Mouse (Mus musculus) cerebellum, postnatal 25 days (tissue): ENCODE measurements around the gene Mrps35.

Source experiments
- DNase-seq, 2 experiments: peaks; one replicate each; pipeline ENCODE4 v3.0.0; 2021; ENCODE audit warnings: mixed read lengths in 2 of 2

The Mrps35 gene

GRCm38 (mm10) chr6:147042291-147043290, at the start of gene Mrps35:
Gene Mrps35 (plus strand): TSS chr6:147042764.
- peak; percentile 95 to 97 for DNase-seq

- peak; percentile 35 to 72 for DNase-seq
These were observed 48.3 kb upstream of the Mrps35 start for GRCm38 (mm10) chr6:146994236-146994635.

DNA sequence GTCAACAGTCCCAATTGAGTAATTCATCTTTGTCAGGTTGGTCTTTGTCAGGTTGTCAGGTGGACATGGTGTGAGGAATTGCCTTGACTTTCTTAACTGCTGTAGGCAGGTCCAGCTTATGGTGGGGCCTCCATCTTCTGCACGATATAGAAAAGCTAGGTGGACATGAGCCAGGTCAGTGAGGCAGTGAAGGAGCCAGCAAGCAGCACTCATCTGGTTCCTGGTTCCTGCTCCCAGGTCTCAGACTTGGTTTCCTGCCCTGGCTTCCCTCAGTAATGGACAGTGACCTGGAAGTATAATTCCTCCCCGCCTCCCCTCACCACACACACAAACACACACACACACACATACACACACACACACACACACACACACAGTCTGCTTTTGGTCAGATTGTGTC, 47.2 kb upstream of the Mrps35 start:
- no peak for DNase-seq

GRCm38 (mm10) chr6:146995878-146996277, 46.7 kb upstream of the Mrps35 start:
- DNase-seq = no peak

- DNase-seq = no peak
These were observed 45.6 kb upstream of the Mrps35 start for GRCm38 (mm10) chr6:146997006-146997405.

- no peak for DNase-seq
These were observed 43.9 kb upstream of the Mrps35 start for GRCm38 (mm10) chr6:146998710-146999109.

GRCm38 (mm10) chr6:146999302-146999701, 43.3 kb upstream of the Mrps35 start:
- DNase-seq = no peak

DNA sequence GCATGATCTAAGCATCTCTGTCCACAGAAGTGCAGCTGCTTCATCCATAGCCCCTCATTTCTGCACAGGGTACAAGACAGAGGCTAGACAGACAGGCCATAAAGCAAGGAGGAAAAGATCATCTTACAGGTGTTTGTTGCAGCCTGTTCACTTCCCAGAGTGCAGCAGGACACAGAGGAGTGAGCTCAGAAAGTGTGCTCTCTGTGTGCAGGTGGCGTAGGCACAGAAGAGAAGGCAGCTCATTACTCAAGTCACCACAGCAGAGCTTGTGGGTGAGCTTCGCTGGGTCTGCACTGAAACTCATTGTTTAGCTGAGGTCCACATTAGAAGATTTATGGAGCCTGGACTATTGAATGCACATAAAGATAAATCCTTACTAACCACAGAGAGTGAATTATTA, 42.8 kb upstream of the Mrps35 start:
- no peak for DNase-seq

DNA sequence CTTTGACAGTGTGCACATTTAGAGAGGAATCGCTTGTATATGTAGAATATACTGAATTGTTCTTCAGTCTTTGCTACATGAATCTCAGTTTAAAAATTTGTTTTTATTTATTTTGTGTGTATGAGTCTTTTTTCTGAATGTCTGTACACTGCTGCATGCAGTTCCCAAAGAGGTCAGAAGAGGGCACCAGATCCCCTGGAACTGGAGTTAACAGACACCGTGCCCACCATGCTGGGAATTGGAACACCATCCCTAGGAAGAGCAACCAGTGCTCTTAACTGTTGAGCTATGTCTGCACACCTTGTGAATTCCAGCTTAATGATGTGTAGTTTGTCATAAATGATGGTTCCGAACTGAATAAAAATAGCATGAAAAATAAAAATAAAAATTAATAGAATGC, 34.4 kb upstream of the Mrps35 start:
- peak; percentile 76 to 87 for DNase-seq

DNA sequence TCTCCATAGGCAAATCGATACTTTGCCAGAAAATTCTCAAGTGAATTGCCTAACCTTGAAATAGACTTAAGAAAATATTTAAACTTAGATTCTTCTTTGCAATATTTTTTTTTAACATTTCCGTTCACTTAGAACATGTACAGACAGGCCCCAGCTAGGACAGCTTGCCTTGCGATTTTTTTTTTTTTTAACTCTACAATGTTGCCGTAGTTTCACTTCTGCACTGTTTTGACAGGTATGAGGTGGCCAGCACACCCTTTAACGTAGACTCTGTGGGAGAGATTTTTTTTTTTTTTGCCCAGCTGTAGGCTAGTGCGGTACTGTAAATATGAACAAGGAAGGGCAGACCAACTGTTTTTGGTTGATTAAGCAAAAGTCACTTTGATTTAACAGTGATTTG, 32.2 kb upstream of the Mrps35 start:
- DNase-seq = no peak

DNA sequence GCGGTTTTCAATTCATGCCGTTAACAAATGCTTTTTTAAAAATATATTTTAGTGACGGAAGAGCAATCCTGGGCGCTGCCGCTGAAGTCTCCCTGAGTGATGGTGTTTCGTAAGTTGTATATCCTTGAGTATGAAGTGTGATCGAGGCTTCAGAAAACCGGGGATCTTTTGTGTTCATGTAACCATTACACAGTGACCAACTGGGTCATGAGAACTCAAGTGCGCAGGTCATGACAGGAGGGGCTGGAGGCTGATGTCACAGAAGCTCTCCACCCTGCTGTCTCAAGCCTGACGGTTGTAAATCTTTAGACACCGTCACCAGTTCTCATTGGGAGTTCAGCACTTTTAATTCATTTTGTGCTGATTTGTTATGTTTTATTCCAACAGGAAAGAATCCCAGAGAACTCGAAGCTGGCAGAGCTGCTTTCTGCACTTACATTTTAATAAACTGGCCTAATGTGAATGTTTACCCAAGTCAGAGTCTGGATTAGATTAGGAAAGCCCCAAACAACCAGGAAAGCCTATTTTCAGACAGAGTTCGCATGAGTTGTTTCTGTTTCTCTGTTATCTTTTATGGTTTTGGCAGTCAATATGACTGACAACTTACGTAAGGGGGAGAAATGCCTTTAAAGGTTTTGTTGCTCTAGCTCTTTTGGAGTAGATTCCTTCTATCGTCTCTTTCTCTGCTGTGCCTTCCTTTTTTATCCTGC, 31.6 kb upstream of the Mrps35 start:
- no peak for DNase-seq

GRCm38 (mm10) chr6:147011555-147011954, 31.0 kb upstream of the Mrps35 start:
- no peak for DNase-seq

- DNase-seq = no peak
These were observed 30.6 kb upstream of the Mrps35 start for GRCm38 (mm10) chr6:147011977-147012376.

DNA sequence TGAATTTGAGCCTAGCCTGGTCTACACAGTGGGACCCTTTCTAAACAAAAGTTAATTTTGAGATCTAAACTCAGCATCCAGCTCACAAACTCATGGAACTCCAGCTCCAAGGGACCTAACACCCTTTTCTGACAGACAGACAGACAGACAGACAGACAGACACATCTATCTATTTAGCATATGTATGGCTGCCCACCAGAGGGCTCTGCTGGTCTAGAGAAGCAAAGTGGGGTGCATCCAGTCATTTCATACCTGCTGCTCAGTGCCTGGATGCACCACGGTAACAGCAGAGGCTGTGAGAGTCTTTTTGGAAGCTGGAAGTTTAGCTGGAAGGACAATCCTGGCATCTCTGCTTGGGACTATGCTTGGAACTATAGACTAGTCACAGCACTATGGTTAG, 29.0 kb upstream of the Mrps35 start:
- DNase-seq = peak in 1 of 2 experiments; percentile 24

DNA sequence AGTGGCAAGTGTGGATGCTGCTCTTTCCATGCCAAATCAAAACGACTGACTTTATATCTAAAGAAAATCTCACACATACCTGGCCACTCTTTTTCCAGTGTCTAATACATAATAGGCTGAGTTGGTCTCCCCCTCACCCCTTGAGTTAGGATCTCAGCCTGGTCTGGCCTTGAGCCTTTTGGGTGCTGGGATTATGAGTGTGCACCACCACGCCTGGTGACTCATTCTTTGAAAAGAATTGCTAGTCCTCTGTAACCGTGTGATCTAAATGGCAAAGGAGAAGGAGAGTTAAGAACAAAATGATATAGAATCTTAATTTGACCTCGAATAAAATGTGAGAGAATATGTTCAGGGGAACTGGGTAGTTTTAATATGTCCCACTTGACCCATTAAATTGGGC, 24.7 kb upstream of the Mrps35 start:
- DNase-seq = no peak

GRCm38 (mm10) chr6:147018364-147018763, 24.2 kb upstream of the Mrps35 start:
- no peak for DNase-seq

DNA sequence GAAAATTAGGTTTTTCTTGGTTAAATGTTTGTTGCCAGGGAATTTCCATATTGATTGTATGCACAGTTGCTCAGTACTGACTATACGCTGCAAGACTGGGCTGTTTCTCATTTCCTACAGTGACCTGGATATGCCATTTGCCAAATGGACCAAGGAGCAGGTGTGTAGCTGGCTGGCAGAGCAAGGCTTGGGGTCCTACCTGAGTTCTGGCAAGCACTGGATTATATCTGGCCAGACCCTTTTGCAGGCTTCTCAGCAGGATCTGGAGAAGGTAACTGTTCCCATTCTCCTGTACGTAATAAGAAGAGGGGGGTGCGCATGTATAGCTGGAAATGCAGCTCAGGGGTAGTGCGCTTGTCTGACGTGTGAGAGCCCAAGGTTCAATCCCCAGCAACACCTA, 21.4 kb upstream of the Mrps35 start:
- DNase-seq = peak; percentile 41 to 43

DNA sequence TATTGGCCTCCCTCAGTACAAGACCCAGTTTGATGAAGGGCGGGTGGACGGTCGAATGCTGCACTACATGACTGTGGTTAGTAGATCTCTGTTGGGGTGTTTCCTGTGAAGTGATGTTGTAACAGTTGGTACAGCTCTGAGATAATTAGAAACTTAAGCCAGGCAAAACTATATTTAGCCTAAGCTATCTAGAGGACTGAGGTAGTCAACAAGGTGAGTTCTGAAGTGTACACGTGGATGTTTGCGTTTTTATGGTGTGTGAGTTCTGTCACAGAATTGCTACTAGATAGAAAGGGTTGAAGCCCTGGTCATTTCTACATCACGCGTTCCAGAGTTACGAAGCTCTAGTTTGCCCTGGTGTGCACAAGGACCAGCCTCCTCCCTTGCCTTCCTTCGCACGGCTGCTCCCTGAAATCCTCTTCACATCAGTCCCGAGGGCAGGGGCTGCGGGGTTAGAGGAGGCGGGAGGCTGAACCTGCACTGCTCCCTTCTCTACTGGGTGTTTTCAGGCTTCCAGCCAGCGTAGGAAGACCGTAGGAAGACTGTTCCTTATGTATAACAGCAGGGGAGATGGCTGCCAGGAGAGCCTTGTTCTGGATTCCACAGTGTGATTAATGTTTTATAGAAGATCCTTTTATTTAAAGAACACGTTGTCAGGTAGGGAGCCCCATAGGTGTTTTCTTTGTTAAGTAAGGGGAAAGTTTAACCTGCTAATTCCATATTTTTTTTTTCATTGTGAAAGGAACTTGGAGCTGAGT, 20.0 kb upstream of the Mrps35 start:
- DNase-seq = peak in 1 of 2 experiments; percentile 14

- no peak for DNase-seq
These were observed 19.5 kb upstream of the Mrps35 start for GRCm38 (mm10) chr6:147023133-147023395.

DNA sequence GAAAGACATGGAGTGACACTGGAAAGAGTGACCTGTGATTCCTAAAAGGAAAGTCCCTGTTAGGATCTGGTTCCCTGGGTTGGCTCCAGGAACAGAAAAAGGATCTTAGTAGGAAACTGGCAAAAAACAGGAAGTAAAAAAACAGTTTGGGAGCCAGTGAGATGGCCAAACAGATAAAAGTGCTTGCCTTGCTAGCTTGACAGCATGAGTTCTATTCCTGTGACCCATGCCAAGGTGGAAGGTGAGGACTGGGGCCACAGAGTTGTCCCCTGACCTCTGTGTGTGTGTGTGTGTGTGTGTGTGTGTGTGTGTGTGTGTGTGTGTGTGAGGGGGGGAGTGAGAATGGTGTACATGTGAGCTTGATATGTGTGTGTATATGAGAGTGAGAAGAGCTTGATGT, 19.0 kb upstream of the Mrps35 start:
- no peak for DNase-seq

GRCm38 (mm10) chr6:147024761-147025160, 17.8 kb upstream of the Mrps35 start:
- no peak for DNase-seq

- no peak for DNase-seq
These were observed 14.2 kb upstream of the Mrps35 start for GRCm38 (mm10) chr6:147028396-147028795.

GRCm38 (mm10) chr6:147029591-147029990, 13.0 kb upstream of the Mrps35 start:
- DNase-seq = peak; percentile 67 to 68
